Mouse (Mus musculus) myocyte (in vitro differentiated cells): Measurements from ENCODE around the gene Scrg1.

ENCODE experiments used
- POLR2A ChIP-seq: IDR thresholded peaks from one replicate; pipeline ENCODE4 v1.6.1; 2011; ENCODE audit warnings: low read depth, mild to moderate bottlenecking, control low read depth, moderate library complexity; ENCODE audit not compliant: insufficient read length
- REST ChIP-seq: IDR thresholded peaks from one replicate; pipeline ENCODE4 v1.6.1; 2011; ENCODE audit warnings: mild to moderate bottlenecking, control low read depth, moderate library complexity; ENCODE audit not compliant: insufficient read depth, insufficient read length

DNA sequence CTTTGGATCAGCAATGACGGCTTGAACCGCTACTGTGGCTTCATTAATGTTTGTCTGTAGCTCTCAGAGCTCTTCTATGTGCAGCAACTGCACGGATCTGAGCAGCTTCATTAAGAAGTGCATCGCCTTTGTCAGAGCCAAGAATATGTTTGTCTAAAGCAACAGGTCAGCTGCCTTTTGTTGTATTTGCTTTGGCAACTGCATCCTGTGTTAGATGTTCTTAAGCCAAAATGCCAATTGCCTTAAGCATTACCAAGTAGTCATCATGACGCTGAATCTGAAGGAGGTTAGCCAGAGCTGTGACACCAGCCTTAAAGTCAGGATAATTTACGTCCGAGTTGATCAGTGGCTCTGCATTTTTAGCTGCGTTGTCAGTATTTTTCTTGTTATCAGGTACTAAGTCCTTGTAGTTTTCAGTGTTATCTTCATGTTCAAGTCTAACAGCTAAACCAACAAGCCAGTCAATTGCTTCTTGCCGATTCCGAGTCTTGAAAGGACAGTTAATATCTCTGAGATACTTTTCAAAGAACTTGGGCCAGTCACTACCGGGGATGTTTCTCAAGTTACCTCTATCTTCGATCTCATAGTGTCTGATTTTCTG, 64.6 kb downstream of the Scrg1 start:
- no peak for TF ChIP-seq REST
- TF ChIP-seq POLR2A = no peak
